Mouse (Mus musculus) intestine, embryonic 14.5 days (tissue): ENCODE results near the gene Klk8. TPM values are rescaled to one million over a fixed set of nuclear protein-coding genes. Genes with fewer than 3 reads are reported as not detected.

Experiments used
- ATAC-seq: fragments of 200-750 bp; cut with Nextera tagmentation; replicated peaks from 2 replicates; pipeline ENCODE4 v1.8.0; 2017; ENCODE audit warnings: low read depth, moderate number of reproducible peaks, moderate TSS enrichment, moderate library complexity; ENCODE audit not compliant: low FRiP score, low TSS enrichment
- DNase-seq: peaks from one replicate; pipeline ENCODE4 v3.0.0-alpha.2; 2018; ENCODE audit warnings: low spot score
- H3K27ac ChIP-seq: fragments of 300-500 bp; sonication (generic); 2 replicates; pipeline ENCODE4 v1.5.1; 2014; ENCODE audit warnings: low read depth, mild to moderate bottlenecking, control low read depth
- H3K27me3 ChIP-seq: fragments of 300-500 bp; sonication (generic); replicated peaks from 2 replicates; pipeline ENCODE4 v1.6.1; 2014; ENCODE audit warnings: low read length, control low read depth; ENCODE audit not compliant: control insufficient read depth, insufficient read depth
- H3K36me3 ChIP-seq: fragments of 300-500 bp; sonication (generic); 2 replicates; pipeline ENCODE4 v1.6.1; 2014; ENCODE audit warnings: low read length, control low read depth; ENCODE audit not compliant: control insufficient read depth, insufficient read depth
- H3K4me1 ChIP-seq: fragments of 300-500 bp; sonication (generic); replicated peaks from 2 replicates; pipeline ENCODE4 v1.6.1; 2014; ENCODE audit warnings: low read length, control low read depth, mixed read lengths; ENCODE audit not compliant: control insufficient read depth, insufficient read depth
- H3K4me2 ChIP-seq: fragments of 300-500 bp; sonication (generic); 2 replicates; pipeline ENCODE4 v1.6.1; 2014; ENCODE audit warnings: low read length
- H3K4me3 ChIP-seq: fragments of 300-500 bp; sonication (generic); 2 replicates; pipeline ENCODE4 v1.5.1; 2014; ENCODE audit warnings: low read depth, low read length, control low read depth, mixed read lengths
- H3K9ac ChIP-seq: fragments of 300-500 bp; sonication (generic); 2 replicates; pipeline ENCODE4 v1.6.1; 2014; ENCODE audit warnings: mild to moderate bottlenecking, low read length
- H3K9me3 ChIP-seq: fragments of 300-500 bp; sonication (generic); 2 replicates; pipeline ENCODE4 v1.6.1; 2016; ENCODE audit warnings: low read length, control low read depth; ENCODE audit not compliant: control insufficient read depth
- WGBS: fragments of 180-500 bp; shearing (Covaris S2); extraction: QIAGEN DNeasy Blood & Tissue Kit; methylation state at CpG from one replicate; pipeline ENCODE4 v1.1.7; 2014; 5-methylcytosine and 5-hydroxymethylcytosine counted together
- polyA plus RNA-seq: library from polyadenylated mRNA; unstranded; fragments of >200 nt; fragmentation: Nextera tagmentation; extraction: Ambion mirVana; gene quantifications from 2 replicates; pipeline ENCODE4 v1.2.1, GENCODE M21; 2014

Gene Klk8
- polyA plus RNA-seq, 1 experiment from 2014 or later = 26.7 TPM

- H3K4me3 ChIP-seq = no peak within 1 kb of the TSS
- no peaks in the 10 kb centered on the region for H3K4me1 ChIP-seq
- H3K9me3 ChIP-seq = no peaks in the 10 kb centered on the region
- no peak within 1 kb of the TSS for H3K27ac ChIP-seq
- no peak within 1 kb of the TSS for H3K4me2 ChIP-seq
- WGBS = 92% methylated on average over 5 of the region's 5 CpGs
- DNase-seq (peak; percentile 28), ATAC-seq (no peak)
- H3K27me3 ChIP-seq = no peaks in the 10 kb centered on the region
- no peak within 1 kb of the TSS for H3K9ac ChIP-seq
- no peaks in the 10 kb centered on the region for H3K36me3 ChIP-seq
These were observed 23.0 kb upstream of the Klk8 start, which contains the start of gene Klk11 for GRCm38 (mm10) chr7:43774364-43774763. Klk11 (plus strand) TSS chr7:43774604.

GRCm38 (mm10) chr7:43774802-43775201 lies 22.6 kb upstream of the Klk8 start:
- H3K9me3 ChIP-seq = no peaks in the 10 kb centered on the region
- DNase-seq (no peak), ATAC-seq (no peak)
- no peaks in the 10 kb centered on the region for H3K36me3 ChIP-seq
- H3K4me2 ChIP-seq = no peak overlapping the region
- WGBS = 73% methylated on average over 6 of the region's 6 CpGs
- no peak overlapping the region for H3K27ac ChIP-seq
- H3K4me3 ChIP-seq = no peak overlapping the region
- H3K9ac ChIP-seq = no peak overlapping the region
- H3K4me1 ChIP-seq = no peaks in the 10 kb centered on the region
- no peaks in the 10 kb centered on the region for H3K27me3 ChIP-seq

GRCm38 (mm10) chr7:43775311-43776057 lies 21.9 kb upstream of the Klk8 start:
- ATAC-seq (no peak), DNase-seq (peak; percentile 50)
- Histone ChIP-seq H3K9me3 (no peaks in the 10 kb centered on the region), H3K36me3 (no peaks in the 10 kb centered on the region), H3K9ac (no peak overlapping the region), H3K4me1 (no peaks in the 10 kb centered on the region), H3K27ac (no peak overlapping the region), H3K4me2 (no peak overlapping the region), H3K27me3 (no peaks in the 10 kb centered on the region), H3K4me3 (no peak overlapping the region)
- WGBS = 56% methylated on average over 6 of the region's 7 CpGs

GRCm38 (mm10) chr7:43776506-43776905 lies 20.9 kb upstream of the Klk8 start:
- H3K9ac ChIP-seq = no peak overlapping the region
- H3K27me3 ChIP-seq = no peaks in the 10 kb centered on the region
- H3K27ac ChIP-seq = no peak overlapping the region
- no peaks in the 10 kb centered on the region for H3K4me1 ChIP-seq
- H3K9me3 ChIP-seq = no peaks in the 10 kb centered on the region
- no peaks in the 10 kb centered on the region for H3K36me3 ChIP-seq
- H3K4me3 ChIP-seq = no peak overlapping the region
- no peak overlapping the region for H3K4me2 ChIP-seq
- WGBS = 82% methylated on average over 5 of the region's 5 CpGs
- peak; percentile 18 for DNase-seq
- ATAC-seq = no peak

- WGBS = 83% methylated on average over 12 of the region's 12 CpGs
- Histone ChIP-seq H3K36me3 (no peaks in the 10 kb centered on the region), H3K27ac (no peak overlapping the region), H3K4me2 (no peak overlapping the region), H3K27me3 (no peaks in the 10 kb centered on the region), H3K4me1 (no peaks in the 10 kb centered on the region), H3K9ac (no peak overlapping the region), H3K4me3 (no peak overlapping the region), H3K9me3 (no peaks in the 10 kb centered on the region)
- ATAC-seq (no peak), DNase-seq (no peak)
These were observed 20.0 kb upstream of the Klk8 start for GRCm38 (mm10) chr7:43777423-43777822.

GRCm38 (mm10) chr7:43778176-43778970 lies 19.0 kb upstream of the Klk8 start:
- Histone ChIP-seq H3K27ac (no peak overlapping the region), H3K27me3 (no peaks in the 10 kb centered on the region; the same call in 1 of the 2 replicates), H3K9me3 (no peaks in the 10 kb centered on the region), H3K9ac (no peak overlapping the region), H3K4me3 (no peak overlapping the region), H3K4me2 (no peak overlapping the region), H3K4me1 (no peaks in the 10 kb centered on the region), H3K36me3 (no peaks in the 10 kb centered on the region)
- WGBS = 86% methylated on average over 10 of the region's 10 CpGs
- DNase-seq (peak; percentile 24), ATAC-seq (no peak)

GRCm38 (mm10) chr7:43780241-43780640 lies 17.1 kb upstream of the Klk8 start:
- no peak overlapping the region for H3K4me3 ChIP-seq
- no peak overlapping the region for H3K4me2 ChIP-seq
- DNase-seq = peak; percentile 50
- H3K27me3 ChIP-seq = no peaks in the 10 kb centered on the region; the same call in 1 of the 2 replicates
- no peaks in the 10 kb centered on the region for H3K9me3 ChIP-seq
- H3K4me1 ChIP-seq = no peaks in the 10 kb centered on the region
- ATAC-seq = no peak
- no peak overlapping the region for H3K27ac ChIP-seq
- H3K9ac ChIP-seq = no peak overlapping the region
- H3K36me3 ChIP-seq = no peaks in the 10 kb centered on the region
- 58% methylated on average over 6 of the region's 6 CpGs for WGBS

GRCm38 (mm10) chr7:43780746-43781145 lies 16.6 kb upstream of the Klk8 start, which contains the start of gene Klk10:
Klk10 (plus strand) TSS chr7:43781035.
- no peaks in the 10 kb centered on the region for H3K9me3 ChIP-seq
- H3K27me3 ChIP-seq = no peaks in the 10 kb centered on the region; the same call in 1 of the 2 replicates
- 39% methylated on average over 5 of the region's 5 CpGs for WGBS
- H3K9ac ChIP-seq = no peak within 1 kb of the TSS
- no peaks in the 10 kb centered on the region for H3K36me3 ChIP-seq
- H3K4me2 ChIP-seq = no peak within 1 kb of the TSS
- H3K4me1 ChIP-seq = no peaks in the 10 kb centered on the region
- no peak within 1 kb of the TSS for H3K4me3 ChIP-seq
- no peak within 1 kb of the TSS for H3K27ac ChIP-seq
- DNase-seq = peak; percentile 45
- ATAC-seq = no peak
